Mouse (Mus musculus) skeletal muscle tissue, adult 2 months (tissue): Measurements from ENCODE around the gene Scd3.
"Not testable (repeated sequence)": the region's sequence is repeated elsewhere in the genome, so short reads cannot be mapped to it uniquely, and the experiment has no call there.

ENCODE experiments used
- DNase-seq: peaks from one replicate; pipeline ENCODE4 v3.0.0-alpha.2; 2012; ENCODE audit warnings: low read depth, low spot score

The Scd3 gene

DNA sequence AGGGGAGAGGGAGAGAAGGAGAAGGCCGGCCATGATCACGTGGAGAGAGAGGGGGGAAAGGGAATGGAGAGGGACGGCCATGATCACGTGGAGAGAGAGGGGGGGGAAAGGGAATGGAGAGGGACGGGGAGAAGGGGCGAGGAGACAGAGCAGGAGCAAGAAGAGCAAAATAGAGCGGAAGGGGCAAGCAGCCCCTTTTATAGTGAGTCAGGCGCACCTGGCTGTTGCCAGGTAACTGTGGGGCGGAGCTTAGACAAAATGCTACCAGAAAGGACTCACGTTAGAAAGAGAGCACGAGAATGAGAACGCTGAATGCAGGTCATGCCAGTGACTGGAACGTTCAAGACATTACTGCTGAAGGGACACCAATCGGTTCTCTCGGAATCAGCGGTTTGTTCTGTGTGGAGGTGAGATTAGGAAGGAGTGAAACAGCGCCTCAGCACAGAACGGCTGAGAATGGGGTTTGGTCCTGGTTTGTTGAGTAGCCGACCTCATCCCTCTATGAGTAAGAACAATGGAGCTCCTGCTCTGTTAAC, 34.5 kb downstream of the Scd3 start:
- DNase-seq: no peak

DNA sequence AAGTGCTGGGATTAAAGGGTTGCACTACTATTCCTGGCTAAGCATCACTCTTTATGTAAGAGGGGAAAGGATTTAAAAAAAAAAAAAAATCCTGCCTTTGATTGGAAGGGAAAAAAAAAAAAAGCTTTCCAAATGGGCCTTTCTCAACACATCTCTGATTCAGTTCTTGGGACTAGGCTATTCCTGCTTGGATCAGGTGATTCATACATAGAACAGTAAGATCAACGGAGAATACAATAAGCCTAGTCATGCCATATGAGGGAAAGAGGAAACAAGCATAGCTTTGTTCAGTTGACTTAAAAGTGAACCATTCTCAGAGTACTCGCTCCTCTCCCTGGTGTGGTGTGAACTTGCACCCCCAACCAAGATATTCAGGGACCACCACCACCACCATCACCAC, 35.8 kb downstream of the Scd3 start:
- no peak for DNase-seq

DNA sequence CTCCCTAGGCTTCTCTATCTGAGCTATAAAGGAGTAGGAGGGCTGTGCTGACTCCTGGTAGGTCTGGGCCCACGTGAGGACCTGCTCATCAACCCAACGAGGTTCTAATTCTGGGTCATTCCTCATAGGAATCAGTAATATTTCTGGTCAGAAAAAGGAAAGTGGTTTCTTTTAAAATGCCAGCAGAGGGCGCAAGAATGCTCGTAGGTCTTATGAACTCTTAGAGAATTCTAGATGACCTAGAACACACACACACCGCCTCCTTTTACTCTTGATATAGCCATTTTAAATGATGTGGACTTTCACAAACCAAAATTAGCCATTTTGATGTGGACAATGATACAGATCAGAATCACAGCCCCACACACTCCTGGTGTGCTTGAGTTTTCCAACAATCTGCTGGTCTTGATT, 42.7 kb downstream of the Scd3 start:
- DNase-seq: peak; percentile 42

DNA sequence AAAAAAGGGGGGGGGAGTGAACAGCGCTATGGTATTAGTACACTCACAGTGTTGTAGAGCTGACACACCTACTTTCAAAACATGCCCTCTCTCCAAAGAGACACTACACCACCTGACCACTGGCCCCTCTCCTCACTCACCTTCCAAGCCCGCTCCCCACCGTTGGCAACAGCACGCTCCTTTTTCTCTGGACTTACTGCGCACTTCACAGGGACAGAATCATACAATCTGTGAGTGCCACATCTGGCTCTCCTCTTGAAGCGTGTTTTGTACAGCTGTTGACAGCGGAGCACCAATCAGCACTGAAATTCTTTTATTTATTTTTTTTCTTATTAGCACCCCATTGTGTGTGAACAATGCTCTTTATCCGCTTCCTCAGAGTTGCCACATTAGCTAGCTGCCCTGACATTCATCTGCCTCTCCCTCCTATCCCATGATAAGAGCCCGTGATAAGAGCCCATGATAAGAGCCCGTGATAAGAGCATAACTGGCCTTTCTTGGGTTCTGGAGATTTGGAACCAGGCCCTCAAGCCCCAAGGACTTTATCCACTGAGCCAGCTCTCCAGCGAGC, 43.4 kb downstream of the Scd3 start:
- DNase-seq: no peak

DNA sequence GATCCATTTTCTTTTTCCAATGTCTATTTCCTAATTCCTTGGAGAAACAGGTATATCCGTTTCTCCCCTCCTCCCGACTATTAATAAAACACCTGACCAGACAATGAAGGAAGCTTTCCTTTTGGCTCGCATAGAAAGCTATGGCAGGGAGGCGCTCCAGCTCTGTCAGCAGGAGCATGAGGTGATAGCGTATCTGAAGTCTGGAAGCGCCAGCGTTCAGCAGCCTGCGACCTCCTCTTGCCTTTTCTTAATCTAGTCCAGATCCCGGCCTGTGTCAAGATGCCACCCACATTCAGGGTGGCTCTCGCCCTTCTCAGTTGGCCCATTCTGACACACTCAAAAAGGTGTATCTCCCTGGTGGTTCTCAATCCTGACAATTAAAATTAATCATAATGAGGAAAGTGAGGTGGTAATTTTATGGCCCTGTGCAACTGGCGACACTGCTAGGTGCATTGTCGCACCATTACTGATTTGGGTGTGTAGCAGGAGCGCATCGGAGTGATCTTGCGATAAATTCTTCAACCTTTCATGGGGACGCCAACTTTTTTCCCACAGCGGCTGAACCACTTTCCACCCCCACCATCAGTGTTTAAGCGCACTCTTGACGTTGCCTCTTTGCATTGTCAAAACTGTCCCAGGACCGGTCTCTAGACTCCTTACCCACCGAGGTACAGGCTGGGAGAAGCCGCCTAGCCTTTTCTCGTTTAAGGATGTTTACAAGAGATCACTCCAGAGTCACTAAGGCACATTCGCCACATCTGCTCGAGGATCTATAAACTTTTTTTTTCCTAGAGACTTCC, 44.4 kb downstream of the Scd3 start:
- no peak for DNase-seq

DNA sequence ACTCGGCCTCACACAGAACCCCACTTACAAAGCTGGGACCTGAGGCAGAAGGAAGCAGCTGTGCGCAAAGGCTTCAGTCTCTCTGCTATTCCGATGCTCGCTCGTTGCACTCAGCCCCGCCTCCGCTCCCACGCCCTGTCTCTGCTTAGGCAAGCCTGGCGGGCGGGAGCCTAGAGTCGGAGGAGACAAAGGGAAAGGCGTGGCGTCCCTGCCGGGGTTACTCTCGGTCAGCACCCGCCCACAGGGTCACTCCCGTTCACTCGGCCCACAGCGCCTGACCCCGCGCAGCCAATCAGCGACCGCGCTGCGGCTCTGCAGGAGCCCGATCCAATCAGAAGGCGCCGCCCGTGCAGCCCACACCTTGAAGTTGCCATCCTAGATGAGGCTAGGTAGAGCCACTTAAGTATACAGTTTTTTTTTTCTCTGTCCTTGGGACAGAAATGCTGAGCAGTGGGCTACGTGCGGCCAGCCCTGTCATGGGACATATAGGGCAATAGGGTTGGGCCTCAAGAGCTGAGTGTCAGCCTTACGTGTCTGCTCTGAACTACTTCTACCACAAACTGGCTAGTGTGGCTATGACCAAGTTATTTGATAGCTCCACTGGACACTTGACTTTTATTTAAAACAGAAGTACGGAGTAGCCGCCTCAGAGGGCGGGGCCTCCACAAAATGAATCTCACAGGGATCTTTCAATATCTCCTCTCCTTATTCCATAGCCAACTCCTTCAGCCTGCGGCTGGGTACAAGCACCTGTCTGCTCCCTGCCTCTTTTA, 45.2 kb downstream of the Scd3 start:
- peak; percentile 95 for DNase-seq

DNA sequence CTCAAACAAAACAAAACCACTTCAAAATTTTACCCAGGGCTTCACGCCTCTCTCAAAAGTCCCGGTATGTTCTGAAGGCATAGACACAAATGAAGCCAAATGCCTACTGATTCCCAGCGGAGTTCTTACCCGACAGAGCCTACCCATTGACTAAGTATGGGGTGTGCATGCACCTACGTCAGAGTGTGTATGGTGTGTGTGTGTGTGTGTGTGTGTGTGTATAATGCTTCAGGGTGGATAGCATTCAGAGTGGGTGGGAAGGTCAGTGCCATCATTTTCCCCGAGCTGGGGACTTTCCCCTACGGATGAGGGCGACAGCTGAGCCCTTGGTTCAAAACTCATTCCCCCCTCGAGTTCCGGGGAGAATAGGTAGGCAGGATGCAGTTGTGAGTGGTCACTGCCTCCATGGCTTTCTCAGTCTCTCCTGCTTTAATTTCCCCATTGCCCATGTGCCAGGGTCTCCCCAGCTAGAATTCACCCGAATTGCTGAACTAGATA, 45.8 kb downstream of the Scd3 start:
- no peak for DNase-seq

DNA sequence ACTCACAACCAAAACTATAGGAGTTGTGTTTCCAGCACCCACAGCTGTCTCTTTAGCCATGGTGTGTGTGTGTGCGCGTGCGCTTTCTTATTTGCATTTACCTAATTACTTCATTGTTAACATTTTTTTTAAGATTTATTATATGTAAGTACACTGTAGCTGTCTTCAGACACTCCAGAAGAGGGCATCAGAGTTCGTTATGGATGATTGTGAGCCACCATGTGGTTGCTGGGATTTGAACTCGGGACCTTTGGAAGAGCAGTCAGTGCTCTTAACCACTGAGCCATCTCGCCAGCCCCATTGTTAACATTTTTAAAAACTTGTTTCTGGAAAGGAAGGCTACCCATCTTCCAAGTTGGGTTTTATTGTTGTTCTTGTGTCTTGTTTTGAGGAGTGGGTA, 48.1 kb downstream of the Scd3 start:
- DNase-seq: not testable (repeated sequence)

DNA sequence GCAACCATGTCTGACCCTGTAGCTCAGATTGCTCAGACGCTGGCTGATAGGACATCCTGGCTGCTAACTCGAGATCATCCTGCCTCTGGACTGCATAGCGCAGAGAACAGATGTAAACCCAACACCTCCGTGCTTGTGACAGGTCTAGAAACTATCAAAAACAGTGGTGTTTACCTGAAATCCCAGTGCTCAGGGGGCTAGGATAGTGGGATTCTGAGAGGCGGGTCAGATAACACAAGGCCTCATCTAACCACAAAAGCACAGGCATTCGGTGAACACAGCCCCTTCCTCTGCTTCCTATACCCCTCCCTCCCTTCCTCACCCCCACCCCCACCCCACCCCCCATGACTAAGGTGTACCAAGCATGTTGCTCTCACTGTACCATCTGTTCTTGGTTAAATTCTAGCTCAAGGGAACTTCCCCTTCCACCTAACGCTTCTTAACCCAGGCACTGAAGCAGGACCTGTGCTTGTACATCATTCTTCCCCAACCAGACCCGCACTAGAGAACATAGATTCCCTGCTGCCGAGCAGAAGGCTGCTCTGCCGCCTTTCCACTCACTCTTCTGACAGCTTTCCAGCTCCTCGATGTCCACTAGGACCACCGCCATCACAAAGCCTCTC, 49.0 kb downstream of the Scd3 start:
- no peak for DNase-seq

DNA sequence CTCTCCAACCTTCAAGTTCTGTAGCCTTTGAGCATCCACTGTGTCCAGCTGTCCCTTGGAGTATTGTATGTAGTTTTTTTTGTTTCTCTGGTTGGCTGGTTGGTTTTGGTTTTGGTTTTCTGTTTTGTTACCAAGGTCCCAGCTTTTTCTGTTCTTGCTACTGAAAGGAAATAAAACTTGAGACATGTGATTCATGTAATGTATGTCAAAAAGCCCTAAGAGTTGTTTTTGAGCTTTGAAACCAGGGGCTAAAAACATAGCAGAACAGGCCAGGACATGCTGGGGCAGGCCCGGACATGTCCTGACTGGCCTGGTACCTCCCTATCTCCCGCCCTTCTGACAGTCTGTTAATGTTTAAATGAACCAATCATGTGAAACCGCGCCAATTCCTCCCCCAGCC, 51.0 kb downstream of the Scd3 start:
- not testable (repeated sequence) for DNase-seq

DNA sequence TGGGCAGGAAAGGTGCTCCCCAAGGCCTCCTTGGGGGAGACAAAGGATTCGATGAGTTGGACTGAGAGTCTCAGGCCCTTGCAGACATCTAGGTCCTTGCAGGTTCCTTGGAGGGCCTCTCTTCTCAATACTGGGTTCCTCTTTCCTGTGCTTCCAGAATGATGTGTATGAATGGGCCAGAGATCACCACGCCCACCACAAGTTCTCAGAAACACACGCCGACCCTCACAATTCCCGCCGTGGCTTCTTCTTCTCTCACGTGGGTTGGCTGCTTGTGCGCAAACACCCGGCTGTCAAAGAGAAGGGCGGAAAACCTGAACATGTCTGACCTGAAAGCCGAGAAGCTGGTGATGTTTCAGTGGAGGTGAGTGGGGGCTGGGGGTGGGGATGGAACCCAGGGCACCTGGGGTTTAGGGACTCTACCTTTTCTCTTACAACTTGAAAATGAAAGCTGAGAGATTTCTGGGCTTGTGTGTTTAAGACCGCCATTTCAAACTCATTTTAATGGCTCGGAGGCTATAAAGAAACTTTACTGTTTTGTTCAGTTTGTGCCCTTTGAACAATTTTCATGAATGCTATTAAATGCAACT, 54.4 kb downstream of the Scd3 start:
- DNase-seq: no peak

DNA sequence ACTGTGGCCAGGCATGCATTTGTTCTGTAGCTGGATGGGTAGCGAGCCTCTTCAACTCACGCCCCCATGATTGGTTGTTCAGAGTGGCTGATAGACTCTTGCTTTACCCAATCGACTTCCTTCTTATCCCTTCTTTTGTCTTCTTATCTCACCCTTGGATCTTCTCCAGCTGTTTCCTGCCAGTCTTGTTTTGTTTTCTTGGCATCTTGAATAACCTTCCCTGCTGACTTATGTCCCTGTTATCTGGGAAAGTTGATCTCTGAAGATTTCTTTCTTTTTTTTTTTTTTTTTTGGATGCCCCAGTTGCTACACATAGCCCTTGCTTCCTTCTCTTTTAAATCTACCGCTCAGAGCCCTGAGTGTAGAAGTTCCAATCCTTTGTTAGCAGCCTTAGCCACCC, 56.4 kb downstream of the Scd3 start:
- no peak for DNase-seq

DNA sequence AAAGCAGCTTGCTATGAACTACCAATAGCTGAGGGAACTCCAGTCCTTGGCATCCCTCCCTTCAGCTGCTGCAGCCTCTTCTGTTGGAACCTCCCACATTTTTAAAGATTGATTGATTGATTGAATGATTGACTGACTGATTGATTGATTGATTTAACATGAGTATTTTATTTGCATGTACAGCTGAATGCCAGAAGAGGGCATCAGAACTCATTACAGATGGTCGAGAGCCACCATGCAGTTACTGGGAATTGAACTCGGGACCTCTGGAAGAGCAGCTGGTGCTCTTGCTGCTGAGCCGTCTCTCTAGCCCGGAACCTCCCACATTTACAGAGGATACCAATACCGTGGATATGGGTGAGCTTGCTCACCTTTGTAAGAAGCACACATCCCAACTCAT, 57.4 kb downstream of the Scd3 start:
- DNase-seq: no peak

DNA sequence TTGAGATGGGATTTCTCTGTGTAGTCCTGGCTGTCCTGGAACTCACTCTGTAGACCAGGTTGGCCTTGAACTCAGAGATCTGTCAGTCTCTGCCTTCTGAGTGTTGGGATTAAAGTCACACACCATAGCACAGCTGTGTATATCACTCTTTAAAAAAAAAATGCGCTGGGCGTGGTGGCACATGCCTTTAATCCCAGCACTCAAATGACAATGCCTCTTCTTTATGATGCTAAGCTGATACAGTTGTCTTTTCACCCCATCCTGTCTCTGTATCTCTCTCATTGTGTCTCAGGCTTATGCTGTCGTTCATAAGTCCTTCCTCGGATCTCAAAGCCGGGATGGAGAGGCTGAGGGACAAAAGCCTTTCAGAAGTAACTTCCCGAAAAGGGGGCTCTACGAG, 58.7 kb downstream of the Scd3 start:
- DNase-seq: no peak

DNA sequence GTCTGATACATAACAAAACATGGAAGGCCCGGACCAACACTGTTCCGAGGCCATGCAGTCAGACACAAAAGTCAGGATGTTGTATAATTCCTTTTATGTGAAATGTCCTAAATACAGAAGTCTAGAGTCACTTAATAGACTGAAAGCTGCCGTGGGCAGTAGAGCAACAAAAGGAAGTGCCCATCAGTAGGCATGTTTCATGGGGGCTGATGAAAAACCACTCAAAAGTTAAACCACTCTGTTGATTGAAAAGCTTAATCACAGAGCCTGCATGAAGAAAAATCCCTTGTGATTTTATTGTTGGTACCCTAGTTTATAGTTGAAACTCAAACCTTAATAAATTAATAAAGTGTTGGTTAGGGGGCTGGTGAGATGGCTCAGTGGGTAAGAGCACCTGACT, 60.5 kb downstream of the Scd3 start:
- no peak for DNase-seq

DNA sequence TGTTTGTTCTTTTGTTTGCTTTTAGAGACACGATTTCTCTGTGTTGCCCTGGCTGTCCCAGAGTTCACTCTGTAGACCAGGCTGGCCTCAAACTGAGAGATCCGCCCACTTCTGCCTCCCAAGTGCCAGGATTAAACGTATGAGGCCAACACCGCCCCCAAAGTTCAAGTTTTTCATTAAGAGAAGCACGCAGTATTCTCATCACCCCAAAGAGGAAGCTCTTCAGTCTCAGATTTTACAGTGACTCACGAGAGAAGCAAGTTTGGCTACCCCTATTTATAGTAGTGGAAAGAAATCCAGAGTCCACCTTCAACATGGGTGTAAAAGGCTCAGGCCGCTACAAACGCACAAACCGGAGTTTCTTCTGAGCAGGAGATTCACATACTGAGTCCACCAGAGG, 61.2 kb downstream of the Scd3 start:
- no peak for DNase-seq

DNA sequence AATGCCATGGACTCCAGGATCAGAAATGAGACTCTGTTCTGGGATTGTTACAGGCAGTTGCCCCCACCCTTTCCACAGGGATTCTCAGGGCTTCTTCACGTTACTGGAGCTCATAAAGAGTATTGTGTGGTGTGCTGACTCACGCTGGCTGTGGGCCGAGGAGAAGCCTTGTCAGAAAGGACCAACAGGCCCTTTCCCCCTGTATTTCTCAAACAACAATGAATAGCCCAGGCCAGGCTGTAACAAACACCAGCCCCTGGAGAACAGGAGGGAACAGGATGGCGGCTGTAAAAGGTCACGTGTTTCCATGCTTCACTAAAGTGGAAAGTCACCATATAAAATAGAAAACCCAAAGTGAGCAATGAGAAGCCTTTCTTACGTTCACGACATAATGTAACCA, 62.2 kb downstream of the Scd3 start:
- DNase-seq: peak; percentile 51

DNA sequence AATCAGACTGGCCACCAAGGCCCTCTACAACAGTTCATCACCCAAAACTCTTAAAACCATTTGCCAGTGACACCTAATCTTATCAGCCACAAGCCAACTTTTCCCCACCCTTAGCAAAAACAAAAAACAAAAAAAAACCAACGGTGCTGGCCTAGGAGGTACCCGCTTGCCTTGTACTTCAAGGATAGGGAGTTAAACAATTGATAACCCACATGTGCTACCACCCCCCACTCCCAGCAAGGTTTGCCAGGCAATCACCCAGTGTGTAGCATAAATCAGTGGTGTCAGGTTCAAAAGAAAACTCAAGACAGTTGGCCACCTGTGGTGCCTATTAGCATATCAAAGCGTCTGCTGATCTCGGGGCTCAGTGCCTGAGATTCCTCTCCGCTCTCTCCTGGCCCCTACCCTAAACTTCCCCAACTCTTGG, 62.9 kb downstream of the Scd3 start:
- DNase-seq: no peak

DNA sequence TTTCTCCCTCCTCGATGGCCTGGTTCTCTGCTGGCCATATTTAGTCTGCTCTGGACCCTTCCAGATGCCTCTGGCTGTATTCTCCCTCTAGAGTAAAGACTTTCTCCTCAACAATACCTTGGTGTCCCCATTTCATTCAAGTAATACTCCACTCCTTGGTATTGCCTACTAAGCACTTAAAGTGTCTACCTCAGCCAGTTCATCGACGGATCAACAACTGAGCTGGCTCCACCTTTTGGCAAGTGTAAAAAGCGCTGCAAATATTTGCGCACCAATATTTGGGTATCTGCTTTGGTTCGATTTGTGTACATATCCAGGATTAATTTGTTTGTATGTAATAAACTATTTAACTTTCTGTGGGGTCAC, 63.4 kb downstream of the Scd3 start:
- DNase-seq: no peak

DNA sequence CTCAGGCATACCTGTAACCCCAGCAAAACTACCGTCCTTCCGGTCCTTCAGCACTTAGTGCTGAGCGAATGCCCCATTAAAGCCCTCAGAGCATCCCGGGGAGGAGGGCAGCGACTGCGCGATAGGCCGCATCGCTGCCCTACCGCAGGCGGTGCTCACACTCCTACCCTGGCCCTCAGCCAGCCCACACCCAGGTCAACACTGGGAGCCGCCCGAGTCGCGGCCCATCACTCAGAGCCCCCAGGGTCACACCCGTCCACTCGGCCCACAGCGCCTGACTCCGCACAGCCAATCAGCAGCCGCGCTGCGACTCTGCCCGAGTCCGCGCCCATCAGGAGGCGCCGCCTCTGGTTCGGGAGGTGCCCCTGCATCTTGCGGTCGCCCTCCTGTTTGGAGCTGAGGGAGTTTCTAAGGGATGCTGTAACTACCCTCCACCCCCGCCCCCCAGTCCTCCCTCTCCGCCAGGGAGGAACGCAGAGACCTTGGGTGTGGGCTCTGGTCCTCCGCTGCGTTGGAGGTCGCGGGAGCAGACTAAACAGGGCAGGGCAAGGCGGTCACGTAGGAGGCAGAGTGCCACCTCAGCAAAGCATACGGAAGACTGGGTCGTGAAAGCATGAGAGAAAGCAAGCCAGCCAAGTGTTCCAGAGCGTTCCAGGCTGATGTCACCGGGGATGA, 63.9 kb downstream of the Scd3 start:
- DNase-seq: peak; percentile 88

DNA sequence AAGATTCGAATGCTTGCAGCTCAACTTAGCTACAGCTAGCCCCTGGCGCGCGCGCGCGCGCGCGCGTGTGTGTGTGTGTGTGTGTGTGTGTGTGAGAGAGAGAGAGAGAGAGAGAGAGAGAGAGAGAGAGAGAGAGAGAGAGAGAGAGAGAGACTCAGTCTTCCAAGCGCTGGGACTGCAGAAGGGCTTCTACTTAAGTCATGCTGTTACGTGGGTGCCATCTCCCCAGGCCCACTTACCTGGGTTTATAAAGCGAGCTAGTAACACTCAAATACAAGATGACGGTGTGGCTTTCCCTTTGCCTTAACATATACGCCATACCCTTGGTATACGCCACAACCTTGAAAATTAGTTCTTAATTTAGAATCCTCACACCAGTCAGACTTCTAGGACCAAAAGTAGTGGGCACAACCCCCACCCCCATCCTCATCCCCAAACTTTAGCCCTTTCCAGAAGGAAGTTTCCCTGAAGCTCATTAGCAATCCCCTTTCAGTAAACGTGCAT, 64.5 kb downstream of the Scd3 start:
- no peak for DNase-seq
